Comparison of ENCODE assay signal across 19 mouse cellular contexts in the genomic region with DNA sequence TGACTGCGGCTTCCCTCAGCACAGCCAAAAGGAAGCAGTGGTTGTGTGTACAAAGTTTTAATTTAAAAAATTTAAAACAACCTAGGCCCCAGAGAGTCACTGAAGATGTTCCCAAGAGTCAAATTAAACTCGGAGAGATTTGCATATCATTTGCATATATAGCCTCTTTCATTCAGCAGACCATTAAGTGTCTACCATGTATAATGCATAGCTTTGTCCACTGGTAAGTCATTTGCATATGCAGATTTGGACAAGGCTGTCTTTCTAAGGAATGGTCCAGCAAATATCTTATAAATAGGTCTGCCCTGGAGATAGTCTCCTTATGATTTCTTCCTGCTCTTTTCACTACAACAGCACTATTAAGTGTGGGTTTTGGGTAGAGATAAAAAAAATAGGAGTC.
DNase-seq lines count a peak whose midpoint lies in the region; ATAC-seq lines count a peak whose summit lies in the region.
"Had no signal": no experiment of that assay in that cellular context is flagged by ENCODE, and none has a peak within 500 bp of the region (broad histone marks: within the 10 kb centered on the region; RNA-seq: fewer than 3 reads in every experiment).

No protein-coding gene starts in this region.

- no peak overlapping the region for H3K9ac ChIP-seq in neural tube, embryonic 11.5 days (ENCODE audit: low read length)
- H3K9ac ChIP-seq in hindbrain, embryonic 16.5 days (ENCODE audit: low read depth, low read length): no peak overlapping the region
- no peak overlapping the region for H3K9ac ChIP-seq in midbrain, embryonic 16.5 days (ENCODE audit: low read depth, low read length)
- no peak overlapping the region for H3K9ac ChIP-seq in kidney, embryonic 14.5 days (ENCODE audit: low read depth, low read length)
- H3K9ac ChIP-seq: heart, embryonic 12.5 days; intestine, embryonic 15.5 days; liver, embryonic 12.5 days; lung, embryonic 14.5 days had no signal

- peak; percentile 90 for ATAC-seq in neural tube, embryonic 11.5 days (ENCODE audit: insufficient read depth, low FRiP score, low TSS enrichment)
- peak; percentile 68 for ATAC-seq in hindbrain, embryonic 16.5 days
- peak; percentile 55; the same call in 1 of the 2 replicates for ATAC-seq in midbrain, embryonic 16.5 days
- no peak for ATAC-seq in kidney, embryonic 14.5 days (ENCODE audit: low FRiP score, low TSS enrichment)
- ATAC-seq: liver, embryonic 12.5 days had no signal

- no peaks in the 10 kb centered on the region for H3K36me3 ChIP-seq in neural tube, embryonic 11.5 days (ENCODE audit: control insufficient read depth, insufficient read depth, low read length)
- no peaks in the 10 kb centered on the region for H3K36me3 ChIP-seq in hindbrain, embryonic 16.5 days (ENCODE audit: control insufficient read depth, insufficient read depth, low read length)
- H3K36me3 ChIP-seq in midbrain, embryonic 16.5 days (ENCODE audit: control insufficient read depth, insufficient read depth, low read length): no peaks in the 10 kb centered on the region
- H3K36me3 ChIP-seq in kidney, embryonic 14.5 days (ENCODE audit: control insufficient read depth, insufficient read depth, low read length): no peaks in the 10 kb centered on the region
- H3K36me3 ChIP-seq: heart, embryonic 12.5 days; intestine, embryonic 15.5 days; liver, embryonic 12.5 days had no signal

- DNase-seq in neural tube, embryonic 11.5 days (ENCODE audit: low spot score): no peak
- DNase-seq in neural tube, embryonic 10.5 days (ENCODE audit: extremely low spot score, low spot score): no peak
- DNase-seq in left cerebral cortex, postnatal 25 days (ENCODE audit: low spot score in 2 of 2): no peak
- DNase-seq in T-cell, adult 2 months (ENCODE audit: low spot score): no peak
- DNase-seq: adrenal gland, postnatal 10 days; cerebellum, adult 11-12 months; lung, embryonic 14.5 days; spleen, adult 18-20 months; thymus, postnatal 25 days had no signal

- no peak overlapping the region; the same call in 1 of the 2 replicates for H3K27ac ChIP-seq in neural tube, embryonic 11.5 days (ENCODE audit: low read depth, low read length)
- peak overlapping the region; percentile 45 for H3K27ac ChIP-seq in hindbrain, embryonic 16.5 days (ENCODE audit: low read depth, low read length)
- H3K27ac ChIP-seq in midbrain, embryonic 16.5 days (ENCODE audit: low read length): peak overlapping the region; percentile 31; the same call in 1 of the 2 replicates
- no peak overlapping the region for H3K27ac ChIP-seq in kidney, embryonic 14.5 days (ENCODE audit: low read depth, low read length)
- H3K27ac ChIP-seq: intestine, embryonic 15.5 days; kidney, postnatal 0 days; liver, embryonic 12.5 days; macrophage had no signal

- intact Hi-C loops in left cerebral cortex, postnatal 25 days (cut with DNase I): loop anchor here (5.0 kb wide), 1 partner anchor 99 kb away; no protein-coding TSS in a partner anchor

- H3K4me1 ChIP-seq in neural tube, embryonic 11.5 days (ENCODE audit: control insufficient read depth, insufficient read depth, low read length): peaks cover 3% of the 10 kb centered on the region; the same call in 1 of the 2 replicates
- H3K4me1 ChIP-seq in hindbrain, embryonic 16.5 days (ENCODE audit: control insufficient read depth, insufficient read depth, low read depth, low read length): peaks cover 18% of the 10 kb centered on the region
- H3K4me1 ChIP-seq in midbrain, embryonic 16.5 days (ENCODE audit: control insufficient read depth, insufficient read depth, low read length): peaks cover 16% of the 10 kb centered on the region
- no peaks in the 10 kb centered on the region for H3K4me1 ChIP-seq in kidney, embryonic 14.5 days (ENCODE audit: control insufficient read depth, insufficient read depth, low read length)
- H3K4me1 ChIP-seq: intestine, embryonic 15.5 days had no signal

- no peaks in the 10 kb centered on the region for H3K27me3 ChIP-seq in neural tube, embryonic 11.5 days (ENCODE audit: control insufficient read depth, insufficient read depth, low read length)
- no peaks in the 10 kb centered on the region for H3K27me3 ChIP-seq in hindbrain, embryonic 16.5 days (replicated peaks; ENCODE audit: control insufficient read depth, insufficient read depth, low read length)
- no peaks in the 10 kb centered on the region for H3K27me3 ChIP-seq in midbrain, embryonic 16.5 days (ENCODE audit: control insufficient read depth, insufficient read depth, low read depth, low read length)
- no peaks in the 10 kb centered on the region; the same call in 1 of the 2 replicates for H3K27me3 ChIP-seq in kidney, embryonic 14.5 days (ENCODE audit: control insufficient read depth, insufficient read depth, low read length)
- H3K27me3 ChIP-seq: heart, embryonic 12.5 days; intestine, embryonic 15.5 days; liver, embryonic 12.5 days had no signal

- no peak overlapping the region for H3K4me3 ChIP-seq in neural tube, embryonic 11.5 days (ENCODE audit: low read depth, low read length)
- no peak overlapping the region for H3K4me3 ChIP-seq in hindbrain, embryonic 16.5 days (ENCODE audit: low read length)
- no peak overlapping the region for H3K4me3 ChIP-seq in midbrain, embryonic 16.5 days (ENCODE audit: low read depth, low read length)
- no peak overlapping the region for H3K4me3 ChIP-seq in kidney, embryonic 14.5 days (ENCODE audit: low read length)
- H3K4me3 ChIP-seq: erythroblast, embryonic 14.5 days; heart, embryonic 12.5 days; intestine, embryonic 15.5 days; layer of hippocampus, adult 2 months; liver, embryonic 12.5 days had no signal

- H3K9me3 ChIP-seq in neural tube, embryonic 11.5 days (ENCODE audit: control insufficient read depth, low read length): no peaks in the 10 kb centered on the region
- H3K9me3 ChIP-seq in hindbrain, embryonic 16.5 days (ENCODE audit: control insufficient read depth, low read length): no peaks in the 10 kb centered on the region
- H3K9me3 ChIP-seq in midbrain, embryonic 16.5 days (replicated peaks; ENCODE audit: control insufficient read depth, low read length, poor library complexity, severe bottlenecking): no peaks in the 10 kb centered on the region
- H3K9me3 ChIP-seq in kidney, embryonic 14.5 days (ENCODE audit: control insufficient read depth, low read length): no peaks in the 10 kb centered on the region
- H3K9me3 ChIP-seq: heart, embryonic 12.5 days; intestine, embryonic 15.5 days; liver, embryonic 12.5 days had no signal

- WGBS in neural tube, embryonic 11.5 days: 74% methylated on average over 2 of the region's 2 CpGs
- WGBS in hindbrain, embryonic 16.5 days: 30% methylated on average over 2 of the region's 2 CpGs
- 27% methylated on average over 2 of the region's 2 CpGs for WGBS in midbrain, embryonic 16.5 days
- 88% methylated on average over 2 of the region's 2 CpGs for WGBS in kidney, embryonic 14.5 days

- H3K4me2 ChIP-seq in neural tube, embryonic 11.5 days (ENCODE audit: low read depth): no peak overlapping the region
- no peak overlapping the region for H3K4me2 ChIP-seq in hindbrain, embryonic 16.5 days (ENCODE audit: low read length)
- no peak overlapping the region for H3K4me2 ChIP-seq in midbrain, embryonic 16.5 days (ENCODE audit: low read length)
- no peak overlapping the region for H3K4me2 ChIP-seq in kidney, embryonic 14.5 days (replicated peaks; ENCODE audit: low read depth, low read length)
- H3K4me2 ChIP-seq: heart, embryonic 12.5 days; intestine, embryonic 15.5 days; liver, embryonic 12.5 days; lung, embryonic 14.5 days had no signal

Comparison
In these comparisons a context has a peak if more than half of its experiments do, and no peak if none do; other contexts are left out.
1. H3K27ac ChIP-seq: peak in hindbrain, embryonic 16.5 days (single experiment) and midbrain, embryonic 16.5 days (single experiment); none in neural tube, embryonic 11.5 days (single experiment) and kidney, embryonic 14.5 days (single experiment).